Mouse (Mus musculus): ENCODE data around the gene Rela.

The Rela gene

DNA sequence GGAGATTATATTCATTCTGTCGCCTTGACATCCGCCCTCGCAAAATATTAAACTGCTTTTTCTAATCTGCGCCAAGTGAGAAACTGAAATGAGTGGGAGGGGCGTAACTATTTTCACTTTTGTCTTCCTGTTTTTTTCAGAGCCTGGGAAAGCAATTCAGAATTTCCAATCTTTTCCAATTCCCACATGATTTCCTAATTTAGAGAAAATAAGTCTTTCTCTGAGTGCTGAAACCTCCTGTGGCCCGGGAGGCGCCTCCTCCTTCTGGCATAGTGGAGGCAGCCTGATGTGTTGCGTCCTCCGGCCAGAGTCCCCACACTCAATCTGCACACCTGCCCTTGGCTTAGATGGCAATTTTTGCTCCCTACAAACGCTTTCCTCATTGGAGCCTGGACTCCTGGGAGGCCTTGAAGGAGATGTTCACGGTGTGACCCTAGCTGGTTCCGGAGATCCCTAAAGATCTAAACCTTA is 677 bp upstream of the Rela start:
- no peak for DNase-seq

DNA sequence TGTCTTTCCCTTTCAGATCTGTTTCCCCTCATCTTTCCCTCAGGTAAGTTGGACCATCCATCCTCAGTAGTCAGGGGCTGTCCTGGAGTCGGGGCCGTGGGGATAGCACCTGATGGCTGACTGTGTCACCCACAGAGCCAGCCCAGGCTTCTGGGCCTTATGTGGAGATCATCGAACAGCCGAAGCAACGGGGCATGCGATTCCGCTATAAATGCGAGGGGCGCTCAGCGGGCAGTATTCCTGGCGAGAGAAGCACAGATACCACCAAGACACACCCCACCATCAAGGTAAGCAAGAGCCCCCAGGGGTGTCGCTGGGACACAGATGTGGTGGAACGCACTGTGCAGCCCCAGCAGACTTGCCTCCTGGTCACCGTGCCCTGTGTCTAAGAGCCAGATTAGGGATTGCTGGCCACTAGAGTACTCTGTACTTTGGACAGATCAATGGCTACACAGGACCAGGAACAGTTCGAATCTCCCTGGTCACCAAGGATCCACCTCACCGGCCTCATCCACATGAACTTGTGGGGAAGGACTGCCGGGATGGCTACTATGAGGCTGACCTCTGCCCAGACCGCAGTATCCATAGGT is 1.2 kb downstream of the Rela start:
- DNase-seq, result no peak

DNA sequence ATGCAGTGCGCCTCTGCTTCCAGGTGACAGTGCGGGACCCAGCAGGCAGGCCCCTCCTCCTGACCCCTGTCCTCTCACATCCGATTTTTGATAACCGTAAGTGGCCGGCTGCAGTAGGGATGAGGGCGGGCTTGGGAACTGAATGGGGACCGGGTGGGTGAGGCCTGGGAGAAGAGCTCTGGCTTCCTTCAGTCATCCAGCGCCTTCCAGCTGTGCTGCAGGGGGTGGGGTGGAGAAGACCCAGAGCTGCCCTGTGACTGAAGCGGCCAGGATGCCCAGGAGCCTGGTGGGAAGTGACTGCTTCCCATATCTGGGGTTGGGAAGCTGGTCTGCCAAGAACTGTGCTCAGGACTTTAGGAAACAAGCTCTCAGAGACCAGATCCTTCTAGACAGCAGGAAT is 3.1 kb downstream of the Rela start:
- no peak for DNase-seq

DNA sequence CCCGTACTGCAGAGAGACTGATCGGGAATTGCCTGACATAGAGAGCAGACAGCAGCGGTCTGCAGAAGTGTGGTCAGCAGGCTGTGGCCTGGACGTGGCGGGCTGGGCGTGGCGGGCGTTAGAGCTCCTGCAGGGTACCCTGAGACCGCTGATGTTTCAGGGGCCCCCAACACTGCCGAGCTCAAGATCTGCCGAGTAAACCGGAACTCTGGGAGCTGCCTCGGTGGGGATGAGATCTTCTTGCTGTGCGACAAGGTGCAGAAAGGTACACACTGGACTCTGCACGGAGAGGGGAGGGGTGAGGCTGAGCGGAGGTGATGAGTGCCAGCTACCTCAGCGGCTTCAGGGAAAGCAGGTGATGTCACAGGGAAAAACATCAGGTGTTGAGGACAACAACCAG is 3.7 kb downstream of the Rela start:
- DNase-seq, result no peak

DNA sequence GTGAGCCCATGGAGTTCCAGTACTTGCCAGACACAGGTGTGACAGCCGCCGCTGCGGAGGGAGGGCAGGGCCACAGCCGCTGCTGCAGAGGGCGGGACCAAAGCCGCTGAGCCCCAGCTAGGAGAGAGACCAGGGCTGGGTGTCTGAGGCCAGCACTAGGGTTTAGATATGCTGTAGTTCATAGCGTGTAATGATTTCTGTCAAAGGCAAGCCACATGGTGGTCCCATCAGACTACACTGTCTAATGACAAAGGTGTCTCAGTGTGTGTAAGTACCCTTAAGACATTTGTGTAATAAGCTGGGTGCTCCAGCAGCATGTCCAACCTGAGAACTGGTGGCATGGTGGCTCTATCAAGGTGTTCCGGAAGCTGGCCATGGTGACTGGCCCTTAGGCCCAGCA is 4.4 kb downstream of the Rela start:
- DNase-seq, result no peak

DNA sequence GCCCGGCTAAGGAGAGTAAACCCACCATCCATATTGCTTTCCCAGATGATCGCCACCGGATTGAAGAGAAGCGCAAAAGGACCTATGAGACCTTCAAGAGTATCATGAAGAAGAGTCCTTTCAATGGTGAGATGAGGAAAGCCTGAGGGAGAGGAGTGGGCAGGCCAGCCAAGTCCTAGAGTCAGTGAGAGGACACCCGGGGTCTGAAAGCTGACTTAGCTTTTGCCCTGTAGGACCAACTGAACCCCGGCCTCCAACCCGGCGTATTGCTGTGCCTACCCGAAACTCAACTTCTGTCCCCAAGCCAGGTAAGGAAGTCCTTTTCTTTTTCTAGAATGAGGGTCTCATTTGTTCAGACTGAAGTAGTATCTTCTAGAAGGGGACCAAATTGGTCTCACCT is 8.0 kb downstream of the Rela start:
- DNase-seq, result no peak

DNA sequence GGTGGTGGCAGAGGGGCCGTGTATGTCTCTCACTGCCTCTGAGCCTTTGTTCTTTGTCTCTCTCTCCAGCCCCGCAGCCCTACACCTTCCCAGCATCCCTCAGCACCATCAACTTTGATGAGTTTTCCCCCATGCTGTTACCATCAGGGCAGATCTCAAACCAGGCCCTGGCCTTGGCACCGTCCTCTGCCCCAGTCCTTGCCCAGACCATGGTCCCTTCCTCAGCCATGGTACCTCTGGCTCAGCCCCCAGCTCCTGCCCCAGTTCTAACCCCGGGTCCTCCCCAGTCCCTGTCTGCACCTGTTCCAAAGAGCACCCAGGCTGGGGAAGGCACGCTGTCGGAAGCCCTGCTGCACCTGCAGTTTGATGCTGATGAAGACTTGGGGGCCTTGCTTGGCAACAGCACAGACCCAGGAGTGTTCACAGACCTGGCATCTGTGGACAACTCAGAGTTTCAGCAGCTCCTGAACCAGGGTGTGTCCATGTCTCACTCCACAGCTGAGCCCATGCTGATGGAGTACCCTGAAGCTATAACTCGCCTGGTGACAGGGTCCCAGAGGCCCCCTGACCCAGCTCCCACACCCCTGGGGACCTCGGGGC is 9.5 kb downstream of the Rela start:
- no peak for DNase-seq

DNA sequence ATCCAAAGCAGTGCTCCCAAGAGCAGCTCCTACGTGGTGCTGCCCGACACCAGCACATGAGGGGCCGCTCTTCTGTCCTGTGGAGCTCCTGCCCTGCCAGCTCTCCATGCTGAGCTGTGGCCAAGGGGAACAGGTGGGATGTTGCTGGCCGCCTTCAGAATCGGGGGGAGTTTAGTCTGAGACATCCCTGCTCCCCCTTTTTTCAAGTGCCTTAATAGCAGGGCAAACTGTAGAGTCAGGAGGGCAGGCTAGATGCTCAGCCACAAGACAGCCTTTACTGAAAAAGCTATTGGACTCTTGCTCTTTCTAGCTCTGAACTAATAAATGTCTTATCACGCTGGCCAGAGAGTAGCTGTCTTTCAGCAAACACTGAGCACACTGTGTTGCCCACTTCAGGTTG is 10.5 kb downstream of the Rela start:
- DNase-seq, result no peak

DNA sequence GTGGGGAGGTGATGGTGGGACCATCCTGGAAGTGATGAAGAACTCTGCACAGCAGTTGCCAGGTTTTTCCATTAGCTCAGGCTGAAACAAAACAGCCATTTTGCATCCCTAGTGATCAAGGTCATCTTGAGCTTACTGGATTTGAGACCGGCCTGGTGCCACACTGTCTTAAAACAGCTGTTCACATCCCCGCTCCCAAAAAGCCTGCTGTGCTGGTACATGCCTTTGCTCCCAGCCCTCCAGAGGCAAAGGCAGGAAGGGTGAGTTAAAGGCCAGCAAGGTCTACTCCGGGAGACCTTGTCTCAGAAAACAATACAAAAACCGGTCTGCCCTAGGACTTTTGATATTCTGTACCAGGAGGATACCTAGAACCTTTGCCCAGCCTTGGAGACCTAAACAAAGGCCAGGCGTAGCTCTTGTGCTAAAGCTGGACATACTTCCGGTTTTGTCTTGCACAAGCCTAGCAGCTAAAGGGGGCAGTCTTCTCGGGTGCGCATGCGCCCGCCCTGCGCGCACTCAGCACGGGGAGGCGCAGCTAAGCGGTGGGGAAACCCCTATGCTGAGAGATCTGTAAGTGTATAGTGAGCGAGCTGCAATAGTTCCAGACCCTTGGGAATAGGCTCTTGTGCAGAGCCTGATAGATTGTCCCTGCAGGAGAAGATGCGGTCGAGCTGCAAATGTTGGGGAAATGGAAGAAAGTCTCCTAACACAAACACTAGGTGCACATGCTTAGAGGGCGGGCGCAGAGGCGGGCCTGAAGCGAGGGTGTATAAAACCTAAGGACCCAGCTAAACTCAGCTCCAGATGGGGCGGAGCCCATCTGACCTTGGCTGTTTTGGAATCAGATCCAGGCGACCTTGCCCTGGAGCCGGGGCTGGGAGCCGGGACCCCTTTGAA is 11.4 kb downstream of the Rela start:
- DNase-seq, result peak; percentile 90

DNA sequence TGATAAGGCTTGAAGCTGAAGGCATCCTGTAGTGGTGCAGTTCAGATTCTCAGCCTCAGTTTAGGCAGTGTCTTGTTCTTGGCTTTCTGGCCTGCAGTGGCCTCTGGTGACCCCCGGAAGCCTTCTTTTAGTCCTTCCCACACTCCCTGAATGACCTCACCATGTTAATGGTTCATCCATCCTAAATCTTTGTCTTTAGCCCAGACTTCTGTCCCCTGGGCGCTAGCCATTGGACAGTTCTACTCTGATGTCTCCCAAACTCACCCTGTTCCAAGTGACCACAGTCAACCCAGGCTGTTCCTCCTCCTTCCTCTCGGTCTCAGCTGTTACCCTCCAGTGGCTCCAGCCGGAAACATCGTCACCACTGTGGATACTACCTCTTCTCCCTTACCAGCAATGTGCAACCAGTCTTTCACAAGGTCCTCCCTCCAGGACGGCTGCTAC is 12.0 kb downstream of the Rela start:
- no peak for DNase-seq

DNA sequence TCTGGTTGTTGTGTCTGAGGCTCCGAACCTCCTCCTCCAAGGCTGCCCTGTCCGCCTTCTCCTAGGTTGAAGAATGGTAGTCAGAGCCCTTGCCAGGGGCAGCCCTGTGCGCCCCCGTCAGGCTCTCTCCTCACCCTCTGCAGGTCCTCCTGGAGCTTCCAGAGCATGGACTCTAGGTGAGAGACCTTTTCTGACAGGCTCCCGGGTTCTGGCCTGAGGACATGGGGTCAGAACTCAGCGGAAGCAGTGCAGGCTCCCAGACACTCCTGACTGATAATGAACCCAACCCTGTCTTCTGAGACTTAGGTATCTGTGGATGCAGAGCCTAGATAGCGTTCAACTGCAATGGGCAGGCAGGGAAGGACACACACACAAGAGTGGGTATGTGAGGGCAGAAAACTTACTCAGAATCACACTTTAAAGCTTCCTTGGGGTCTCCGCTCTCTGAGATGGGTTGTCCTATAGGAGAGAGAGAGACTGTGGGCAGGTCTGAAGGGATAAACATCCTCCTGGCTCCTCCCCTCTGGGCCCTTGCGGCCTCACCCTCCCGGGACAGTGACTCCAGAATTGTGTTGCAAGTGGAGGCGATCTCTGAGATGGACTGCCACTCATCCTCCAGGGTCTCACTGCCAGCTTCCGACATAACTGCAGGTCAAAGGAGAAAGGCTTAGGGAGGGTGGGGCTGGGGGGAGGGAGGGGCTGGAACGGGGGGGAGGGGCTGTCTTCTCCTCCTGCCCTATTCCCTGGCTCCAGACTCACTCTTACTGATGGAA is 14.4 kb downstream of the Rela start:
- DNase-seq, result no peak

DNA sequence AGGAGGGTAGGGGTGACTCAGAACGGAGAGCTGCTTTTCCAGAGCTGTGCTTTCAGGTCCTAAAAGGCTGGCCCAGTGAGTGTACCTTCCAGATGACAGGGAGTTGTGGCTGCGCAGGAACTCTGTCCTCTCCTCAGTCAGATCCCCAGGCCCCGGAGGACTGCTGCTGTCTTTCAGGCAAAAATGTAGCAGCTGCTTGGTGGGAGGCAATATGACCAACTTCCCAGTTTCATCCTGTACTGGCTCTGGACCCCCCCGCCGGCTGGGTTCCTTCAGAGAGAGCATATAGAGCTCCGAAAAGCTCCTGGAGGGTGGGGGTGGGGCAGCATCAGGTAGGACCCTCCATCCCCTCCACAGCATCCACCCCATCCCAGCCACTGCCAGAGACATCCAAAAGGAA is 15.3 kb downstream of the Rela start:
- DNase-seq, result no peak

DNA sequence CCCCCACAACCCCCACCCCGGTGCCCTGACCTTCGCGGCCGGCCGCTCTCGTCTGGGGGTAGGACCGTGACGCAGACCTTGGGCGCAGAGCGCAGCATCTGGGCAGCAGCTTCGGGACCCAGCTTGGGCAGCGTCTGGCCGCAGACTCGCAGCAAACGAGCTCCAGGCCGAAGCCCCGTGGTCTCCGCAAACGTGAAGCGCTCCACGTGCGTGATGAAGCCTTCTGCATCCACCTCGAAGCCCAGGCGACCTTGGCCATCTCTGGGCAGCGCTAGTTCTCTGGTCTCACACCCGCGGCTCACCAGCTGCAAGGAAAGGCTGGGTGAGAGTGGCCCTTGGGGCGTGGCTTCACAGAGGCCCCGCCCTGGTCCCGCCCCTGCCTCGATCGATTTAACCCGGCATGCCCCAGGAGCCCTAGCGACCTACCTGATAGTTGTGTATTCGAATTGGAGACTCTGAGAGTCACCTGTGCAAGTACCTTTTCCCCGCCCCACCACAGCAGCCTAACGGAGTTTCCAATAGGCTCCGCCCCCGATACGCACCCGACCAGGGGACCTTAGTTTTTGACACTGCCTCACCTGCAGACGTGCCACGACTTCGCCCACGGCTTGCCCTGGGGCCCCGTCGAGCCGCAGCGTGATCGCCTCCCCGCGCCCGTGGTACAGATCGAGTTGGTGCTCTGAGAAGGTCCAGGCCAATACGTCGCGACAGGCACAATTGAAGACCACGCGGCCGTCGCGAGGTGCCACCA is 16.9 kb downstream of the Rela start:
- no peak for DNase-seq

DNA sequence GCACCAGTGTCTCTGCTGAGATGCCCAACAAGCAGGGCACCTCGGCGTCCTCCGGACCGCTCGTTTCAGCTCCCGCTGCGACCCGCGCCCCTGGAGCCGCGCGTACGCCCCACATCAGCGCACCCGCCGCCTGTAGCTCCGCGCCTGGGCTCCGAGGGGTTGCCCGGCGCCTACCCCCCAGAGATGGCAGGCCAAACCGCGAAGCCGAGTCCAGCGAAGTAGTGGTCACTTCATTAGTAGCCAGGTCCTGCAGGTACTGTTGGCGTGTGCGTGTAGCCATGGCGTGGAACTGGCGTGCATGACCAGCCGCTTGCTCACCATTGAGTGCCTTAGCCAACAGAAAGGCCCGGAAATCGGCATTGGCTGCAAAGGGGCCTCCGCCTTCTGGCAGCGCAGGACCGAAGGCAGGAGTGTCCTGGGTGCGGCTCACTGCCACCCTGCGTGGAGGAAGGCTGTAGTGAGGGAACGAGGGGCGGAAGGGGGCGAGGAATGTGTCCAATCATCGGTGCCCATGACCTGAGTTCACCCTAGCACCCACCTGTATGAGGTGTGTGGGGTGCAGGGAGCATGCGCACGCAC is 17.5 kb downstream of the Rela start:
- DNase-seq, result no peak

DNA sequence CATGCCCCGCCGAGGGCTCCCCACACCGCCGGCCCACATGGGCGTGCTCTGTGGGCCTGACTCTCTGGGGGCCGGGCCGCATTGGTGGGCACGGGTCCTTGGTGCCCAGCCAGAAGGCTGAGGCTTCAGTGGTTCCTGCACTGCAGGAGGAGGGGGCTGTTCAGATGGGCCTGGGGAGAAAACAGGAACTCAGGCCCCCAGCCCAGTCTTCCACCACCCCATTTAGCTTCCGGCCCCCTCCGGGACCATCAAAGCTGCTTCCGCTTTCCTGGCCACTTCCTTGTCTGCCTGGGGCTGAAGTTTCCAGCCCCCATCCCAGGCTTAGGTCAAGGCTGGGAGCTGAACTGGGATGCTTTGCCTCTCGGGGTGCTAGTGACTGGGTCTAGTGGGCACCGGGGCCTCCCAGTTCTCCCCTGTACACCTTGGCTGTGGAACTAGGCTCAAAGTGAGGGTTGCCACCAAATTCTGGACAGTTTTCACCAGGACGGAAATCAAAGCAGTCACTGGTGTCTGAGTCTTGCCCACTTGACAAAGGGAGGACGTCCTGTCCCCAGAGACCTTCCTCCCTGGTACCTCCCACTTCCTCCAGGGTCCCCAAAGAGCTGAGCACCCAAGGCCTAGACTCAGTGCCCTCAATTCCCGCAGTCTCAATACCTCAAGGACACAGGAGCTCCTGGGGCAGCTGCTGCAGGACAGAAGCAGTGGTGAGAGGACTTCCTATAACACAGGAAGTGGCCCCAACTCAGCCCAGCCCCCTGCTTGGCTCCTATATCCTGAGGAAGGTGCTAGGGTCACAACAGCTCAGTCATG is 23.9 kb downstream of the Rela start:
- peak; percentile 78 for DNase-seq

DNA sequence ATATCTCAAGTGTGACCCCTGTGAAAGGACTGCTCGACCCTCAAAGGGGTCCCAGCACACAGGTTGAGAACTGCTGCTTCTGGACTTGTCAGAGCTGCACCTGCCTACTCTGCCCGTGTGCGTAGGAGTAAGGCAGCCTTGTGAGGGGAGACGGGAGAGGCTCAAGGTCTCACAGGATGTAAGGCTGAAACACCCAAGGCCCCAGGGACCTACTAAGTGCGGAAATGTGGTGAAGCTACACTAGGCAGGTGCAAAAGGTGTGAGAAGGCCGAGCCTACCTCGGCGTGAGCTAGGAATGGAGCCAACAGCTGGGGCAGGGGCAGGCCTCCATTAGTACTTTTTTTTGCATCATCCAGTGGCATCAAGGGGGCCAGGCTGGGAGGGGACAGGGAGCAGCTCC is 25.0 kb downstream of the Rela start:
- peak; percentile 65 for DNase-seq

DNA sequence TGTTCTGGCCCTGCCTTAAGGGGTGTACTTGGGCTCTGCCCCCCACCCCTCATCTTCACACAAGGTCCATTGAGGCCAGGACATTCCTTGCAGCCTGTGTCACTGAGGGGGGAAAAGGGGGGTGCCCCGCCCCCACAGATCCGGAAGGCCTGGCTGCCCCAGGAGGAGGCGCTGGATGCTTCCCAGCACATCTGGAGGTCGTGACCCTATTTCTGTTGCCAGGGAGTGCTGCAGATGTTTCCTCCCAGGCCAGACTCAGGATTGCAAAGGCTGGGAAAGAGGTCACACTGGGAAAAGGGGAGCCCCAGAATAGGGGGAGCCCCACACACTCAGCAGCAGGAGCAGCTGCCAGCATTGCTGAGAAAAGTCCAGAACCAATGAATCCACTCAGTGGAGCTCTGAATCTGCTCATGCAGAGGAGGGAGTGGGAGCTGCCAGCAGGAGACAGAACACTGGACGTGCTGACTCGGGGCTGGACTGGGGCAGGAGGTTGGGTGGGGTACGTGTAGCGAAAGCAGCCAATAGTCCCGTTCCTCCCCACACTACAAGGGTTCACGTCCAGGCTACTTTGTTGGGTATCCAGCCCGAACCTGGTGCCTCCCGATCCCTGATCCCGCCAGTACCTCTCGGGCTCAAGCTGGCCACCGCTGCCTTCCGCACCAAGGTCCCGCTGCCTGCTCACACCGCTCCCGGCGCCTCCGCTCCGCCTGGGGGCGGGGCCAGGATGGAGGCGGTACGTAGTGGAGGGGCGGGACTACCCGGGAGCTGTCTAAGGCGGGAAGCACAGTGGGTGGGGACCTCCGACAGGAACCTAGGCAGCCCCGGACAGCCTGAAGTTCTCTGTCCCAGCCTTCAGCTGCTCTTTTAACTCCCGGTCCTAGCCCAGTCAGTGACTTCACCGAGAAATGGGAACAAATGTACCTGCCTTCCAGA is 26.0 kb downstream of the Rela start, which contains the start of gene Sipa1:
Gene Sipa1, minus strand, starts transcription at position 727 of the 933 bp plus-strand sequence.
- peak; percentile 98 for DNase-seq

DNA sequence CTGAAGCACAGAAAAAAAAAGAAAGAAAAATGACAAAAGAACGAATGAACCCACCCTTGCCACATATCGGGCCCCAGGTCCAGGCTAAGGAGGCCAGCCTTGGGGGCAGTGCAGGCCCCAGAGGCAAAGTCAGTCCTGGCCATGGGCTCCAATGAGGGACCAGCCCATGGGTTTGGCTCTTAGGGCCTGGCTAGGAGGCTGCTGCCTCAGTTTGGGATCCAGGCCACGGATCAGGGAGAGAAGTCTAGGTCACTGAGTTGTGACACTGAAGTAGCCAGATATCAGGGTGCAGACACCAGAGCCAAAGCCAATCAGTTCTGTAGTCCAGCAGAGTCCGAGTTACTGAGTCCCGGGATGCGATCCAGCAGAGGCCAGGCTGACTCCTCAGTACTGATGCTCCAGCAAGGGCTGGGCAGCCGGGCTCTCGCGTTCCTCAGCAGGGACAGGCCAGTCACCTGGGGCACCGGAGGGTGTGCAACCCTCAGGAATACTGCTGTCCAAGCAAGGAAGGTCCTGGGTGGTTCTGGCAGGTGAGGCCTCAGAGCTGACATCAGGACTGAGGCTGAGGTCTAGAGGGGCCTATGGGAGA is 27.5 kb downstream of the Rela start:
- no peak for DNase-seq

DNA sequence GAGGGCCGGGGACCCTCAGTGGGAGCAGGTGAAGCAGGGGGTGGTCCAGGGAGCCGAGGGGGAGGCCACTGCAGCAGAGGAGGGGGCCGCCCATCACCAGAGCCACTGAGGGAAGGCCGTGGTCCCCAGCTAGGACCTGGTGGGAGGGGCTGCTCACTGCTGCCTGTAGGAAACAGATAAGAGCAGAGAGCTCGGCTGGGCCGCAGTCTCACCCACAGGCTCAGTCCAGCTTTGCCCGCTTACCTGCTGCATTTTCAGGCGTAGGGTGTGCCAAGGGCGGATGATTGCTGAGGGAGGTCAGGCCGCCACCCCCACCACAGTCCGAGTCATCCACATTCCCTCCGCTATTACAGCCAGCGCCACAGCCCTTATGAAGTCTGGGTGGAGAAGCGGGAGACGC is 28.2 kb downstream of the Rela start:
- DNase-seq, result no peak

DNA sequence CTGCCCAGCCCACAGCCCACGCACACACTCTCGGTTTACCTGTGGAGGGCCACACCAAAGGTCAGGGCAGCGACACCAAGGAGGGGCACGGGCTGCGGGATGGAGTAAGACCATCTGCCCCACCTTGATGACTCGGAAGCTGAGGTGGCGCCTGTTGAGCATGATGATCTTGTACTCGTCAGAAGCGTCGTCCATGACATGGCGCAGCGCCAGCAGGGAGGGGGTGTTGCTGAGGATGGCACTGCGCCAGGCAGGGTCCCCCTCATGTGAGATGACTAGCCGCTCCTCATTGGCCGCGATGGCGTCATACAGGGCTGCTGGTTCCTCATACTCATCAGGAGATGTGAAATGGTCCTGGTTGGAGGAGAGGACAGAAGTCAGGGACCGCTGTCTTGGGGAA is 29.1 kb downstream of the Rela start:
- no peak for DNase-seq
